Mouse (Mus musculus) cerebellum, postnatal 4 days (tissue): ENCODE measurements around the gene Zfp202.
A peak's percentile ranks its signal among the peaks of the same experiment; 100 is the strongest.

ENCODE experiments used
- DNase-seq, 2 experiments: peaks; one replicate each; pipeline ENCODE4 v3.0.0; 2022; ENCODE audit warnings: low spot score in 2 of 2, mixed read lengths in 1 of 2

The Zfp202 gene

GRCm38 (mm10) chr9:40240311-40240710 lies 48.2 kb downstream of the Zfp202 start:
- no peak for DNase-seq

GRCm38 (mm10) chr9:40241223-40241801 lies 49.2 kb downstream of the Zfp202 start:
- peak; percentile 23 to 40 for DNase-seq

- peak in 1 of 2 experiments; percentile 14 for DNase-seq
Observed at GRCm38 (mm10) chr9:40241951-40242888, 50.1 kb downstream of the Zfp202 start.

DNA sequence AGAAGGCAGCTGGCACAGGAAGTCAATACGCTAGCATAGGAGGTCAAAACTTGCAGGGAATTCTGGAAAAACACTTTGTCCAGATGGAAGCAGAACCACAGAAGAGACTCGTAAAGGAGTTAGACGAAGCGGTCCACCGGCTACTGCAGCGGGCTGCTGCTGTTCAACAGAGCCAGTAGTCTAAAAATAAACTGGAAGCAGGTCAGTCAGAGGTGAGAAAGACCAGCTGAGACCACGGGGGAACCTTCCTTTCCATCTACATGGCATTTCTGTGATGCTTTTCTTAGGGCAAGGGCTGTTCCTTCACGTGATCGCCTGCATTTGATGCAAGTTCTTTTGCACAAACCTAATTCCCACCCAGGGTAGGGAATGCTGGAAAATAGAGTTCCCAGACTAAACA lies 53.4 kb downstream of the Zfp202 start:
- no peak for DNase-seq

DNA sequence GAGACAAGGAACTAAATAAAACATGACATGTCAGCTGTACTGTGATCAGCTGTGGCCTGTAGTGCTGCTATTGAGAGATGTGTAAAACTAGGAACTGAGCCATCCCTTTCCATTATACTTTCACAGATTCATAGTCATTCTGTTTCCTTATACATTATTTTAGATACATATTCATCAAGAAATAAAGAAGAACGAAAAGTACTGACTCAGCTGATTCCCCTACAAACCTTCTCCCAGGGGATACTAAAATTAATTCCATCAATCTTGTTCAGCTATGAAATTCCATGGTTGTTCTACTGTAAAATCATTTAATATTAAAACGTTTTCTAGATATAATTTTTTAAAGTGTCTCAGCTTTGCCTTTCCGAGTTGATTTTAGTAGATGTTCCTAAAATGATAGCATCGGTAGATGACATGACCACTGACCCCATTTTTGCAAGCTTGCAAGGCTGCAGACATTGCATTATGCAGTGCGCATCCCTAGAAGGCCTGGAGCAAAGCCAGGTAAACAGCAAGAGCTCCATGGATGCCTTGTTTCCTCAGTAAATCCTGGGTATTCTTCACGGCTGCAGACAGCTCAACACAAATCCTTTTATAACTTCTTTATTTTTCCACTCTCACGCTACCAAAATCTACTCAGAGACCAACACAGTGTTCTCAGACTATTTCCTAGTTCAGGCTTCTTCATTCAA lies 54.0 kb downstream of the Zfp202 start:
- no peak for DNase-seq

DNA sequence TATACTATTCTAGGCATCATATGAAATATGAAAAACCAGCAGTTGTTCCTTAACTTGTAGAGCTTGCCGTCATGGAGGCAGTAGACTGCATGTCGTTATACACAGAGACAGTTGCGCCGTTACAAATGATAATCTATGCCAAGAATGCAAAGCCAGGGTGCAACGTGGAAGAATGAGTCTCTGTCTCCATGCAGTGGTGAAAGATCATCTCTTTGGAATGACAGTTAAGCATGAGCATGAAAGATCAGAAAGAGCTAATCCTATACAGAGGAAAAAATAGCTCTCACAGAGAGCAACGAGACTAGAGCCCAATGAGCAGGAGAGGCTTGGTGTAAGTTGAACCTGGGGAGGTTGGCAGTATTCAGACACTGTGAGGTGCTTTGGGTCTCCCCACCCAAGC lies 54.6 kb downstream of the Zfp202 start:
- no peak for DNase-seq

- DNase-seq, result no peak
Observed at GRCm38 (mm10) chr9:40249106-40249505, 57.0 kb downstream of the Zfp202 start.

DNA sequence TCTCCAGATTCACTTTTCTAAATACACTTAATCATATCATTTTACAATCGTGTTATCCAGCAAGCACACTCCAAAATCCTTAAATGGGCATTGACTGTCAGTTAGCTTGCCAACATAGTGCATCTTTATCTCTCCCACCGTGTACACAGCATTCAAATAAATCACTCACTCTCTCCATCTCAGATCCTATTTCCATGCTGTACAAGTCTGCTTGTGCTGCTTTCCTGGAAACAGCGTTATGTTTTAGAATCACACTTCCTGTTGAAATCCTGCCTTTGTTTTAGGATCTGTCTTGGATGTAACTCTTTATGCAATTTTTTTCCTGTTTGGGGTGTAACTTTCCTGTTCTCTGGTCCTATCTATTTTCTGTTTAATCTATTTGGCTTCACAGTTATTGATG lies 60.3 kb downstream of the Zfp202 start:
- no peak for DNase-seq
